Mouse (Mus musculus) kidney, embryonic 15.5 days (tissue): ENCODE measurements around the gene Sgms1. TPM values are rescaled to one million over a fixed set of nuclear protein-coding genes. Genes with fewer than 3 reads are reported as not detected.

ENCODE experiments used
- ATAC-seq: fragments of 200-750 bp; cut with Nextera tagmentation; replicated peaks from 2 replicates; pipeline ENCODE4 v1.8.0; 2017; ENCODE audit warnings: moderate TSS enrichment; ENCODE audit not compliant: low FRiP score
- H3K27ac ChIP-seq: fragments of 300-500 bp; sonication (generic); 2 replicates; pipeline ENCODE4 v1.5.1; 2015; ENCODE audit warnings: mild to moderate bottlenecking, inconsistent platforms
- H3K27me3 ChIP-seq: fragments of 300-500 bp; sonication (generic); 2 replicates; pipeline ENCODE4 v1.6.1; 2015; ENCODE audit warnings: inconsistent platforms
- H3K36me3 ChIP-seq: fragments of 300-500 bp; sonication (generic); 2 replicates; pipeline ENCODE4 v1.6.1; 2015; ENCODE audit warnings: inconsistent platforms
- H3K4me1 ChIP-seq: fragments of 300-500 bp; sonication (generic); 2 replicates; pipeline ENCODE4 v1.6.1; 2015; ENCODE audit warnings: inconsistent platforms
- H3K4me2 ChIP-seq: fragments of 300-500 bp; sonication (generic); 2 replicates; pipeline ENCODE4 v1.6.1; 2015; ENCODE audit warnings: moderate library complexity, mild to moderate bottlenecking, inconsistent platforms
- H3K4me3 ChIP-seq: fragments of 300-500 bp; sonication (generic); replicated peaks from 2 replicates; pipeline ENCODE4 v1.5.1; 2015; ENCODE audit warnings: mild to moderate bottlenecking, inconsistent platforms
- H3K9ac ChIP-seq: fragments of 300-500 bp; sonication (generic); 2 replicates; pipeline ENCODE4 v1.6.1; 2015; ENCODE audit warnings: mild to moderate bottlenecking, inconsistent platforms
- H3K9me3 ChIP-seq: fragments of 300-500 bp; sonication (generic); replicated peaks from 2 replicates; pipeline ENCODE4 v1.6.1; 2016; ENCODE audit warnings: inconsistent platforms
- WGBS: fragments of 180-500 bp; shearing (Covaris S2); methylation state at CpG from one replicate; pipeline ENCODE4 v1.1.7; 2015; ENCODE audit warnings: mixed read lengths; 5-methylcytosine and 5-hydroxymethylcytosine counted together
- polyA plus RNA-seq: library from polyadenylated mRNA; unstranded; fragments of >200 nt; fragmentation: Nextera tagmentation; extraction: Ambion mirVana; gene quantifications from 2 replicates; pipeline ENCODE4 v1.2.1, GENCODE M21; 2015

Gene Sgms1
- polyA plus RNA-seq, 1 experiment from 2014 or later = 57.0 TPM

DNA sequence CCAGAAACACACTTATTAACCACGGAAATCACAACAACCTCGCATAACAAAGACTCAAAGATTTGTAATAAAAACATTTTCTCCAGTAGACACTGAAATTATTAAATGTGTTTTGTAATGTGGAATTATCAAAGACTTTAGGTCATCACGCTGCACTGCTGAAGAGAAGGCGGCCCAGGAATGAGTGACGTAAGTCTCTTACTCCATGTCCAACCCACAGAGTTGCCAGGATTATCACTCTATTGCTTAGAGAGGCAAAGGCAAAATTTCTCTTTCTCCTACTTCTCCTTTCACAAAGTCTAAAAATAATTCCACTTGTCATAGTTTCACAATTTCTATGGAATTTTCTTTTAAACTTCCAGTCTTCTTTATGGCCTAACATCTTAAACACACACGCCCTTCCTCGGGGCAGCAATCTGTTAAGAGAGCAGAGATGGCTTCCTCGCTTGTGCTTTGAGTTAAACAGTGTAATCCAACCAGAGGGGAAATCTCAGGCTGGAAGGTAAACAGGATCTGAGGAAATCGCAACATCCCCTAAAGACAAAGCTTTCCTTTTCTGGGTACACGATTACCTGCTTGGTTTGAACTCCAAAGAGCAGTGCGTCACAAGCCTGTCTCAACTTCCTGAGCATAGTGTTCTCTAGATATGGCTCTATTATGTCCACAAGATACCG lies 207.7 kb downstream of the Sgms1 start:
- no peak overlapping the region for H3K4me3 ChIP-seq
- 70% methylated on average over 12 of the region's 12 CpGs for WGBS
- no peaks in the 10 kb centered on the region for H3K27me3 ChIP-seq
- no peak for ATAC-seq
- no peak overlapping the region for H3K9ac ChIP-seq
- H3K36me3 ChIP-seq = 0 out of 2 replicates have a peak, but pooled peaks cover 3% of the 10 kb centered on the region
- H3K4me1 ChIP-seq = peaks cover 44% of the 10 kb centered on the region
- no peak overlapping the region for H3K4me2 ChIP-seq
- H3K27ac ChIP-seq = peak overlapping the region; percentile 85
- H3K9me3 ChIP-seq = no peaks in the 10 kb centered on the region

DNA sequence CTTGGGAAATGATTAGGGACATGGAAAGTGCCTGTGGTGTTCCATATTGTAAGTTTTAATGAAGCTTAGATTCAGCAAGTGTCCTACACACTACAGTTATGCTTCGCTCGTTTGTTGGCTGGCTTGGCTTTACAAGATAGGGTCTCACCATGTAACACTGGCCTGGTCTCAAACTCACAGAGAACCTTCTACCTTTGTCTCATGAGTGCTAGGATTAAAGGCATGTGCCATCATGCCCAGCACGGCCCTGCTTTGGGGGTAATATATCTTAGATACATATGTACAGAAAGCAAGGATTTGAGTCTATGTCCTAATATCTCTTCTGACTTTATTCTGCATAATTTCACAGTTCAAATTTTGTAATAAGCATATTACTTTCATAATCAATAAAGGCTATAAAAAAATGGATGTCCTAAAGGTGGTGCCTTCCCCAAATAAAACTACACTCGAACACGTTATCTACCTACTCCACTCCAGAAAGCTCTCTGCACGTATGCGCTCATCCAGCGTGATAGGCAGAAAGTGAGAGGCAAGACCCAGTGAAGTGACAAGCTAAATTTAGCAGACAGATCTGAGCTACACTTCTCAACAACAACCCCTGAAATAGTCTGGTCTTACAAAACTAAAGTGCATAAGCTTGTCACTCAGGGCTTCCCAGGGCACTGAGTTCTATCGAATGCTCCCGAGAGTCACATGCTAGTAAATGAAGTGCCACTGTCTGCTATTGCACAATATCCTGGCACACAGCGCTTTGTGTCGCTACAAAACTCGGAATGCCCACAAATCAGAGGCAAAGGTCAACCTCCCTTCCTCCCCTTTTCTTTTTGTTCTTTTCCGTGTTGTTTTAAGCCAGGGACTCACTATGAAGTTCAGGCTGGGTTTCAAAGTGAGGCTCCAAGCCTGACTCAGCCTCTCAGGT lies 208.5 kb downstream of the Sgms1 start:
- peaks cover 38% of the 10 kb centered on the region for H3K4me1 ChIP-seq
- H3K27me3 ChIP-seq = no peaks in the 10 kb centered on the region
- H3K4me3 ChIP-seq = no peak overlapping the region
- peak overlapping the region; percentile 85 for H3K27ac ChIP-seq
- peak; percentile 61 for ATAC-seq
- 59% methylated on average over 14 of the region's 14 CpGs for WGBS
- 0 out of 2 replicates have a peak, but pooled peaks cover 3% of the 10 kb centered on the region for H3K36me3 ChIP-seq
- H3K9me3 ChIP-seq = no peaks in the 10 kb centered on the region
- H3K9ac ChIP-seq = no peak overlapping the region
- no peak overlapping the region for H3K4me2 ChIP-seq

DNA sequence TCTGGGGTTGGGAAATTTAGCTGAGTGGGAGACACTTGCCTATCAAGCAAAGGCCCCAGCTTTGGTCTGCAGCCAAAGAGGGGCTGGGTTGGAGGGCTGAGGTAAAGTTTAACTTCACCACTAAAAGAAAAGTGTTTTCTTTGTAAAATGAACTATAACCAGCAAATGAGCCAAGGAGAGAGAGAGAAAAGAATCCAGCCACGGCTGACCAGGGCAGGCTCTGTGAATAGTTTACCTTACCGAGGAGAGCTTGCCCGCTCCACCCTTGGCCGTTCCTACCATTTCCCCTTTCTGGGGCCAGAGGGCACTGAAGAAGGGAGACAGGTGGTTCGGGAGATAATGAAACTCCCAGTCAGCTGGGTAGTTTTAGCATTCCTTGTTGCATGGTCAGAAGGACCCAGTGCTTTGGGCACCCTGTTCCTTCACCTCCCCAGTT lies 209.5 kb downstream of the Sgms1 start:
- Histone ChIP-seq H3K9ac (no peak overlapping the region), H3K4me3 (no peak overlapping the region), H3K27me3 (no peaks in the 10 kb centered on the region), H3K27ac (peak overlapping the region; percentile 85), H3K4me1 (peaks cover 38% of the 10 kb centered on the region), H3K4me2 (peak overlapping the region; percentile 32), H3K36me3 (0 out of 2 replicates have a peak, but pooled peaks cover 3% of the 10 kb centered on the region), H3K9me3 (no peaks in the 10 kb centered on the region)
- peak; percentile 90 for ATAC-seq
- 31% methylated on average over 5 of the region's 5 CpGs for WGBS

DNA sequence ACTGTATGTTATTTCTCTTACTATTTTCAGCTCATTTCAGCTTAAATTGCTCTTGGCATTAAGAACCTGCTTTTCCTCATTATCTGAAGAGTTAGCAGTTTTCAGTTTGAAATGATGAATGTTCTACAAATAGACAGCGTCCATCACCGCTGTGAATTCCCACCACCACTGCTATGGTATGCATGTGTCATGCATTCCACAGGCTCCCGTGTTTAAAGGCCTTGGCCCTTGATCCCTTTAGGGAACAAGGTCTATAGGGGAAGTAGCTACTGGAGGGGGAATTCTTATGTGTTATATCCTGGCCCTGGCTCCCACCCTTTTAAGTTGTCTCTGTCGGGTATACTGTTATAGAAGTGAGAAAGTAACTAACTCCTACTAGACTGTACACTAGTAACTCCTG lies 210.0 kb downstream of the Sgms1 start:
- Histone ChIP-seq H3K9me3 (no peaks in the 10 kb centered on the region), H3K9ac (no peak overlapping the region), H3K4me1 (peaks cover 38% of the 10 kb centered on the region), H3K36me3 (0 out of 2 replicates have a peak, but pooled peaks cover 3% of the 10 kb centered on the region), H3K27ac (peak overlapping the region; percentile 85), H3K4me3 (no peak overlapping the region), H3K4me2 (peak overlapping the region; percentile 32; the same call in 1 of the 2 replicates), H3K27me3 (no peaks in the 10 kb centered on the region)
- 37% methylated on average over 4 of the region's 4 CpGs for WGBS
- peak; percentile 42; the same call in 1 of the 2 replicates for ATAC-seq

DNA sequence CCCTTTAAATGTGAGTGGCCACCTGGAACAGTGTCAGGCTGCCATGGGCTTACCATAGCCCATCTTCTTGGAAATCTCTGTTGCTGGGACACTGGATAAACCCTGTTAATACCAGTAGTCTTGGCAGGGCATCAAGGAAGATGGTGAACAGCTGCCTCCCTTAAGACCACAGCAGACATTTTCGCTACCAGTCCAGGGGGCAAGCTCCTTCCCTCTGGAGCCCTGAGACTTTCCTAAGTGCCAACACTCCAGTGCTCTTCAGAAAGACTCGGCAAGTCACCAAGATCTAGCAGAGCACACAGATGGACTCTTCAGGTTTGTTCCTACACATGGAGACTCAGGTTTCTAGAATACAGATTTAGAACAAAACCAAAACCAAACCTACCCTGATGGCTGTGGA lies 211.4 kb downstream of the Sgms1 start:
- no peak overlapping the region for H3K4me3 ChIP-seq
- H3K4me1 ChIP-seq = peaks cover 38% of the 10 kb centered on the region
- H3K9me3 ChIP-seq = no peaks in the 10 kb centered on the region
- 92% methylated on average over 2 of the region's 2 CpGs for WGBS
- H3K27ac ChIP-seq = no peak overlapping the region
- H3K9ac ChIP-seq = no peak overlapping the region
- no peaks in the 10 kb centered on the region for H3K27me3 ChIP-seq
- no peak for ATAC-seq
- H3K36me3 ChIP-seq = 0 out of 2 replicates have a peak, but pooled peaks cover 3% of the 10 kb centered on the region
- no peak overlapping the region for H3K4me2 ChIP-seq

DNA sequence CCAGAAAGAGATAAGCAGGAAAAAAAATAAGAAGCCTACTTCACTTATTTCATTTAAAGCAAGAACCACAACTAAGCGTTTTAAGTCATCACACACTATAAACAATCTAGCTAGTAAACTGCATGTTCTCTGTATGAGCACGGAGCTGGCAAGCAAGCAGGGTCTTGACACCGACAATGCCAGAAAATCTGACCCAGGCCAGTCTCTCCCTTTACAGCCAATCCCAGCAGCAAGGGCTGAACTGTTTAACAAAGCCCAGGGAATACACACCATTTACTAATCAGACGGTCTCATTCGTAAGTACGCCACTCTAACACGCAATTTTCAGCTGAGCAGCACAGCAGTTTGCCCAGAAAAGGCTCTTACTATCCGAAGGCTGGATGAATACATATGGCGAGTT lies 213.1 kb downstream of the Sgms1 start:
- Histone ChIP-seq H3K9me3 (no peaks in the 10 kb centered on the region), H3K4me3 (no peak overlapping the region), H3K36me3 (0 out of 2 replicates have a peak, but pooled peaks cover 3% of the 10 kb centered on the region), H3K4me1 (peaks cover 27% of the 10 kb centered on the region), H3K27ac (no peak overlapping the region), H3K9ac (no peak overlapping the region), H3K4me2 (no peak overlapping the region), H3K27me3 (no peaks in the 10 kb centered on the region)
- ATAC-seq = no peak
- 91% methylated on average over 9 of the region's 9 CpGs for WGBS

DNA sequence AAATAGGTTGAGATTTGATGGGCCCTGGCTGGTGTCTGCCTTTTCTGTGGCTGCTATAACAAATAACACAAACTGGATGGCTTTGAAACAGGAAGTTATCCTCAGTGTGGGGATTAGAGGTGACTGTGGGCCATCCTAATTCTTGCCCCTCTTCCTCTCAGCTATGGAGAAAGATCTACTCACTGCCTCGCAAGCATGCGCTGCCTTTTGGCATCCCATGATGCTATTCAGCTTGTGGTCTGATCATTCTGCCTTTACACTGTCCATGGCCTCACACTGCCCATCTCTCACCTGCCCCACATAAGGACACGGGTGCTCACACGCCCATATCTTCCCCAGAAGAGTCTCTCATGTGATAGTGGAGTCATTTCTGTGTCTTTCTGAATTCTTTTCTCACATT lies 213.5 kb downstream of the Sgms1 start:
- no peaks in the 10 kb centered on the region for H3K9me3 ChIP-seq
- no peaks in the 10 kb centered on the region for H3K27me3 ChIP-seq
- H3K4me1 ChIP-seq = peaks cover 22% of the 10 kb centered on the region
- 93% methylated on average over 4 of the region's 4 CpGs for WGBS
- H3K4me3 ChIP-seq = no peak overlapping the region
- no peak overlapping the region for H3K27ac ChIP-seq
- no peak overlapping the region for H3K9ac ChIP-seq
- 0 out of 2 replicates have a peak, but pooled peaks cover 3% of the 10 kb centered on the region for H3K36me3 ChIP-seq
- ATAC-seq = no peak
- H3K4me2 ChIP-seq = no peak overlapping the region

DNA sequence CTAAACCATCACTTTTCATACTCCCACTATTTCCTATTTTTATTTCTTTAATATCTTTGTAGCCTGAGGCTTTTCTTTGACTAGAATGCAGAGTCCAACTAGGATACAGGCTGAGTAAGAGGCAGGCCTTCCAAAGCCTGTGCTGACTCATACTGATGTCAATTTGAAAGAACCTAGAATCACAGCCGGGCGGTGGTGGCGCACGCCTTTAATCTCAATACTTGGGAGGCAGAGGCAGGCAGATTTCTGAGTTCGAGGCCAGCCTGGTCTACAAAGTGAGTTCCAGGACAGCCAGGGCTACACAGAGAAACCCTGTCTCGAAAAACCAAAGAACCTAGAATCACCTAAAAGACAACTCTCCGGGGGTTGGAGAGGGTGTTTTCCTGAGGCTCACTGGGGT lies 214.5 kb downstream of the Sgms1 start:
- no peak overlapping the region for H3K27ac ChIP-seq
- H3K27me3 ChIP-seq = no peaks in the 10 kb centered on the region
- no peaks in the 10 kb centered on the region for H3K9me3 ChIP-seq
- H3K4me3 ChIP-seq = no peak overlapping the region
- 97% methylated on average over 7 of the region's 7 CpGs for WGBS
- peaks cover 14% of the 10 kb centered on the region for H3K4me1 ChIP-seq
- H3K4me2 ChIP-seq = no peak overlapping the region
- H3K36me3 ChIP-seq = 0 out of 2 replicates have a peak, but pooled peaks cover 3% of the 10 kb centered on the region
- ATAC-seq = no peak
- no peak overlapping the region for H3K9ac ChIP-seq

DNA sequence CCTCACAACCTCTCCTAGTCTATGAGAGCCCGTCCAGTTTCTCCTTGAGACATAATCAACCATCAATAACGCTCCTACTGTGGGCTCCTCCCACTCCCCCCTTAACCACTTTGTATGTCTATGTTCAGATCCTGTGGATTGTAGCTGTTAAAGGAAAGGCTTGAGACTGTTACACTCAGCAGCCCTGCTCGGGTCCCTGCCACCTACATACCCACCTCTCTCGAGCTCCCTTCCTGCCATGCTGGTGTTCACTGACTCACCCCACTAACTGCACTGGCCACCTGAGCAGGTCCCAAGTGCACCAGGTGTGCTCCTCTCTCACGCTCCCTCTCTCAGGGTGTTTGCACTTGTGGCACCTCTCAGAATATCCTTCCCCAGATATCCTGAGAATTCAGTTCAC lies 215.0 kb downstream of the Sgms1 start:
- Histone ChIP-seq H3K4me1 (peaks cover 13% of the 10 kb centered on the region), H3K27me3 (no peaks in the 10 kb centered on the region), H3K36me3 (0 out of 2 replicates have a peak, but pooled peaks cover 3% of the 10 kb centered on the region), H3K4me3 (no peak overlapping the region), H3K4me2 (no peak overlapping the region), H3K9ac (no peak overlapping the region), H3K27ac (no peak overlapping the region), H3K9me3 (no peaks in the 10 kb centered on the region)
- 85% methylated on average over 5 of the region's 5 CpGs for WGBS
- no peak for ATAC-seq

DNA sequence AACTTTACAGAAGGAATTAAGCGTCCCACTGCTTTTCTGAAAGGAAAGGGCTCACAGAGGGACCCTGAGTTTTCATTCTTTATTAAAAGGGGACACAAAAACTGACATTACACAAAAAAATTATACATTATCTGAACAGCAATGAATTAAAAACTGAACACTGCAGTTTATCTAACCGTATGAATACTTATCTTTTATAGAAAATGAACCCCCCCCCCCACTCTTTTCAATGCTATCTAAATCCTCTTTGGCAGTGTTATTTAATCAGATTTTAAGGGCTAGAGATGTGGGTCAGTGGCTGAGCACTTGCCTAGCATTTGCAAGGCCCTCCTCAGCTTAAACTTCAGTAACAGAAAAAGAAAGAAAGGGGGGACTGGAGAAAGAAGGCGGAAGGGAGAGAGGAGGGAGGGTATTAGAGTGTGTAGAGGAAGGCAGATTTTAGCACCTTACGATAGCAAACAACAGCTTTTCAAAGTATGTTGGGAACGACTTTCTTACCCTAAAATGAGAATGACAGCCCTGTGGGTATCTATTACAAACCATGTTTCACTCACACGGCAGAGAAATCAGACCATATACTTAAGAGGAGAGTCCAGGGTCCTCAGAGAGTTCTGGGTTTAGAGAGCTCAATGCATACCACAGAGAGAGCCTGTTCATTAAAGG lies 215.9 kb downstream of the Sgms1 start:
- H3K4me3 ChIP-seq = no peak overlapping the region
- H3K27ac ChIP-seq = no peak overlapping the region
- no peak overlapping the region for H3K4me2 ChIP-seq
- no peaks in the 10 kb centered on the region for H3K9me3 ChIP-seq
- 0 out of 2 replicates have a peak, but pooled peaks cover 3% of the 10 kb centered on the region for H3K36me3 ChIP-seq
- H3K4me1 ChIP-seq = peaks cover 4% of the 10 kb centered on the region; the same call in 1 of the 2 replicates
- ATAC-seq = no peak
- H3K9ac ChIP-seq = no peak overlapping the region
- WGBS = 68% methylated on average over 6 of the region's 6 CpGs
- H3K27me3 ChIP-seq = no peaks in the 10 kb centered on the region

DNA sequence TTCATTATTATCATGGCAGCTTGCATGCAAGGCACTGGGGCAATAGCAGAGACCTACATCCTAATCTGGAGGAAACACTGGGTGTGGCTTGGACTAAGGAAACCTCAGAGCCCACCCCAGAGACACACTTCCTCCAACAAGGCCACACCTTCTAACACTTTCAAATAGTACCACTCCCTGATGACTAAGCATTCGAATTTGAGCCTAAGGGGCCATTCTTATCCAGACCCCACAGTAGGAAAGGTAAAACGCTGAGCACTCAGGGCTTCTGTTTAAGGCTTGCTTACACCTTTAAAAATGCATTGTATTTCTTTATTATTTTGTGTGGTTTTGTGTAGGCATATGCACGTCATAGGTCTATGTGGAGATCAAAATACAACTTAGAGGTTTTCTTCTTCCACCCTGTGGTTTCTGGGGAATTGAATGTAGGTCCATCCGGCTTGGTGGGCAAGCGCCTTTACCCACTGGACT lies 217.0 kb downstream of the Sgms1 start:
- no peaks in the 10 kb centered on the region for H3K36me3 ChIP-seq
- H3K27me3 ChIP-seq = no peaks in the 10 kb centered on the region
- no peak overlapping the region for H3K27ac ChIP-seq
- WGBS = 89% methylated on average over 5 of the region's 5 CpGs
- no peak overlapping the region for H3K4me2 ChIP-seq
- no peak for ATAC-seq
- H3K4me3 ChIP-seq = no peak overlapping the region
- H3K4me1 ChIP-seq = peaks cover 6% of the 10 kb centered on the region; the same call in 1 of the 2 replicates
- H3K9me3 ChIP-seq = no peaks in the 10 kb centered on the region
- H3K9ac ChIP-seq = no peak overlapping the region
